Mouse (Mus musculus) hindbrain, embryonic 12.5 days (tissue): ENCODE measurements at regions not wholly inside any gene's neighbourhood (a gene's known extent, or its start where the extent isn't known, plus 50 kb on each side); places are given as distances from the start of the nearest gene placed in this dataset.

Experiments
- ATAC-seq: fragments of 200-750 bp; cut with Nextera tagmentation; 2 replicates; pipeline ENCODE4 v1.8.0; 2017; ENCODE audit warnings: moderate TSS enrichment; ENCODE audit not compliant: low FRiP score
- H3K27ac ChIP-seq: fragments of 300-500 bp; sonication (generic); 2 replicates; pipeline ENCODE4 v1.5.1; 2016; ENCODE audit warnings: mild to moderate bottlenecking
- H3K27me3 ChIP-seq: fragments of 300-500 bp; sonication (generic); 2 replicates; pipeline ENCODE4 v1.6.1; 2016; ENCODE audit warnings: mild to moderate bottlenecking
- H3K36me3 ChIP-seq: fragments of 300-500 bp; sonication (generic); 2 replicates; pipeline ENCODE4 v1.6.1; 2016; ENCODE audit warnings: mild to moderate bottlenecking
- H3K4me1 ChIP-seq: fragments of 300-500 bp; sonication (generic); 2 replicates; pipeline ENCODE4 v1.6.1; 2016
- H3K4me2 ChIP-seq: fragments of 300-500 bp; sonication (generic); replicated peaks from 2 replicates; pipeline ENCODE4 v1.6.1; 2016; ENCODE audit warnings: mild to moderate bottlenecking
- H3K4me3 ChIP-seq: fragments of 300-500 bp; sonication (generic); 2 replicates; pipeline ENCODE4 v1.5.1; 2016; ENCODE audit warnings: mild to moderate bottlenecking
- H3K9ac ChIP-seq: fragments of 300-500 bp; sonication (generic); 2 replicates; pipeline ENCODE4 v1.6.1; 2016; ENCODE audit warnings: mild to moderate bottlenecking, moderate library complexity
- H3K9me3 ChIP-seq: fragments of 300-500 bp; sonication (generic); replicated peaks from 2 replicates; pipeline ENCODE4 v1.6.1; 2016; ENCODE audit warnings: mild to moderate bottlenecking
- WGBS: fragments of 180-500 bp; shearing (Covaris S2); methylation state at CpG from one replicate; pipeline ENCODE4 v1.1.7; 2016; 5-methylcytosine and 5-hydroxymethylcytosine counted together

- Histone ChIP-seq H3K9ac (no peak overlapping the region), H3K27me3 (no peaks in the 10 kb centered on the region), H3K4me3 (no peak overlapping the region), H3K9me3 (no peaks in the 10 kb centered on the region), H3K36me3 (no peaks in the 10 kb centered on the region), H3K4me2 (no peak overlapping the region), H3K27ac (no peak overlapping the region), H3K4me1 (no peaks in the 10 kb centered on the region)
- 37% methylated on average over 5 of the region's 5 CpGs for WGBS
- no peak for ATAC-seq
Observed at GRCm38 (mm10) chr6:133904501-133904900, 50.9 kb upstream of the Kap start.

- no peak overlapping the region for H3K4me3 ChIP-seq
- no peak overlapping the region for H3K4me2 ChIP-seq
- no peak overlapping the region for H3K9ac ChIP-seq
- no peaks in the 10 kb centered on the region for H3K4me1 ChIP-seq
- H3K27me3 ChIP-seq, result no peaks in the 10 kb centered on the region
- H3K9me3 ChIP-seq, result no peaks in the 10 kb centered on the region
- ATAC-seq, result peak; percentile 38; the same call in 1 of the 2 replicates
- WGBS, result 91% methylated on average over 7 of the region's 7 CpGs
- H3K27ac ChIP-seq, result no peak overlapping the region
- H3K36me3 ChIP-seq, result no peaks in the 10 kb centered on the region
Observed at GRCm38 (mm10) chr6:133934667-133935066, 81.1 kb upstream of the Kap start.

- no peaks in the 10 kb centered on the region for H3K27me3 ChIP-seq
- no peak for ATAC-seq
- no peak overlapping the region for H3K4me2 ChIP-seq
- H3K27ac ChIP-seq, result no peak overlapping the region
- H3K9me3 ChIP-seq, result no peaks in the 10 kb centered on the region
- WGBS, result 83% methylated on average over 2 of the region's 2 CpGs
- no peak overlapping the region for H3K9ac ChIP-seq
- no peaks in the 10 kb centered on the region for H3K36me3 ChIP-seq
- H3K4me3 ChIP-seq, result no peak overlapping the region
- no peaks in the 10 kb centered on the region for H3K4me1 ChIP-seq
Observed at GRCm38 (mm10) chr6:133935671-133936070, 82.1 kb upstream of the Kap start.

GRCm38 (mm10) chr6:133959902-133960634 is 75.4 kb upstream of the Etv6 start:
- Histone ChIP-seq H3K4me1 (no peaks in the 10 kb centered on the region), H3K9ac (no peak overlapping the region), H3K4me3 (no peak overlapping the region), H3K27me3 (no peaks in the 10 kb centered on the region), H3K9me3 (no peaks in the 10 kb centered on the region), H3K4me2 (no peak overlapping the region), H3K36me3 (no peaks in the 10 kb centered on the region), H3K27ac (no peak overlapping the region)
- 84% methylated on average over 11 of the region's 11 CpGs for WGBS
- peak; percentile 52; the same call in 1 of the 2 replicates for ATAC-seq

- 29% methylated on average over 7 of the region's 7 CpGs for WGBS
- no peak overlapping the region for H3K4me3 ChIP-seq
- H3K9ac ChIP-seq, result no peak overlapping the region
- H3K4me1 ChIP-seq, result no peaks in the 10 kb centered on the region
- H3K9me3 ChIP-seq, result no peaks in the 10 kb centered on the region
- 0 out of 2 replicates have a peak, but pooled peaks have one; percentile 52 for ATAC-seq
- no peaks in the 10 kb centered on the region for H3K27me3 ChIP-seq
- no peak overlapping the region for H3K4me2 ChIP-seq
- H3K36me3 ChIP-seq, result no peaks in the 10 kb centered on the region
- H3K27ac ChIP-seq, result no peak overlapping the region
Observed at GRCm38 (mm10) chr6:133960713-133961112, 74.8 kb upstream of the Etv6 start.

- no peaks in the 10 kb centered on the region for H3K4me1 ChIP-seq
- no peak for ATAC-seq
- no peaks in the 10 kb centered on the region for H3K27me3 ChIP-seq
- H3K9ac ChIP-seq, result no peak overlapping the region
- 84% methylated on average over 5 of the region's 5 CpGs for WGBS
- H3K4me3 ChIP-seq, result no peak overlapping the region
- H3K9me3 ChIP-seq, result no peaks in the 10 kb centered on the region
- no peak overlapping the region for H3K4me2 ChIP-seq
- no peak overlapping the region for H3K27ac ChIP-seq
- no peaks in the 10 kb centered on the region for H3K36me3 ChIP-seq
Observed at GRCm38 (mm10) chr6:133962641-133963040, 72.9 kb upstream of the Etv6 start.

- H3K36me3 ChIP-seq, result no peaks in the 10 kb centered on the region
- H3K9me3 ChIP-seq, result no peaks in the 10 kb centered on the region
- no peaks in the 10 kb centered on the region for H3K4me1 ChIP-seq
- no peak overlapping the region for H3K9ac ChIP-seq
- no peak overlapping the region for H3K27ac ChIP-seq
- 75% methylated on average over 6 of the region's 6 CpGs for WGBS
- no peak overlapping the region for H3K4me3 ChIP-seq
- H3K27me3 ChIP-seq, result no peaks in the 10 kb centered on the region
- no peak overlapping the region for H3K4me2 ChIP-seq
- no peak for ATAC-seq
Observed at GRCm38 (mm10) chr6:133963264-133963663, 72.2 kb upstream of the Etv6 start.

- WGBS, result 91% methylated on average over 3 of the region's 3 CpGs
- no peak for ATAC-seq
Observed at GRCm38 (mm10) chr6:133967286-133967685, 68.2 kb upstream of the Etv6 start.

GRCm38 (mm10) chr6:133972054-133972705 is 63.3 kb upstream of the Etv6 start:
- no peak overlapping the region for H3K4me3 ChIP-seq
- WGBS, result 69% methylated on average over 6 of the region's 6 CpGs
- no peak for ATAC-seq
- no peaks in the 10 kb centered on the region for H3K4me1 ChIP-seq
- H3K9ac ChIP-seq, result no peak overlapping the region
- no peaks in the 10 kb centered on the region for H3K36me3 ChIP-seq
- H3K9me3 ChIP-seq, result no peaks in the 10 kb centered on the region
- H3K4me2 ChIP-seq, result no peak overlapping the region
- no peaks in the 10 kb centered on the region for H3K27me3 ChIP-seq
- H3K27ac ChIP-seq, result no peak overlapping the region

More at GRCm38 (mm10) chr6:133967286-133967685, 68.2 kb upstream of the Etv6 start:
- no peak overlapping the region for H3K4me3 ChIP-seq
- H3K27ac ChIP-seq, result no peak overlapping the region
- H3K27me3 ChIP-seq, result no peaks in the 10 kb centered on the region
- H3K4me2 ChIP-seq, result no peak overlapping the region
- no peaks in the 10 kb centered on the region for H3K9me3 ChIP-seq
- H3K36me3 ChIP-seq, result no peaks in the 10 kb centered on the region
- H3K4me1 ChIP-seq, result no peaks in the 10 kb centered on the region
- H3K9ac ChIP-seq, result no peak overlapping the region

GRCm38 (mm10) chr6:133973205-133973838 is 62.2 kb upstream of the Etv6 start:
- H3K36me3 ChIP-seq, result no peaks in the 10 kb centered on the region
- H3K4me1 ChIP-seq, result no peaks in the 10 kb centered on the region
- no peaks in the 10 kb centered on the region for H3K9me3 ChIP-seq
- no peak overlapping the region for H3K27ac ChIP-seq
- ATAC-seq, result no peak
- no peak overlapping the region for H3K9ac ChIP-seq
- WGBS, result 92% methylated on average over 7 of the region's 7 CpGs
- no peak overlapping the region for H3K4me2 ChIP-seq
- no peaks in the 10 kb centered on the region for H3K27me3 ChIP-seq
- no peak overlapping the region for H3K4me3 ChIP-seq

GRCm38 (mm10) chr6:133975951-133976350 is 59.5 kb upstream of the Etv6 start:
- Histone ChIP-seq H3K4me3 (no peak overlapping the region), H3K9me3 (no peaks in the 10 kb centered on the region), H3K27ac (no peak overlapping the region), H3K4me2 (no peak overlapping the region), H3K4me1 (no peaks in the 10 kb centered on the region), H3K9ac (no peak overlapping the region), H3K27me3 (no peaks in the 10 kb centered on the region), H3K36me3 (no peaks in the 10 kb centered on the region)
- no peak for ATAC-seq
- 80% methylated on average over 1 of the region's 1 CpGs for WGBS

- no peak overlapping the region for H3K9ac ChIP-seq
- H3K27me3 ChIP-seq, result no peaks in the 10 kb centered on the region
- no peak for ATAC-seq
- no peaks in the 10 kb centered on the region for H3K4me1 ChIP-seq
- WGBS, result 66% methylated on average over 6 of the region's 6 CpGs
- H3K4me3 ChIP-seq, result no peak overlapping the region
- no peak overlapping the region for H3K27ac ChIP-seq
- H3K4me2 ChIP-seq, result no peak overlapping the region
- H3K9me3 ChIP-seq, result no peaks in the 10 kb centered on the region
- H3K36me3 ChIP-seq, result no peaks in the 10 kb centered on the region
Observed at GRCm38 (mm10) chr6:133976854-133977253, 58.6 kb upstream of the Etv6 start.
